Mouse (Mus musculus) heart, embryonic 12.5 days (tissue): Measurements from ENCODE around the gene Zdhhc12. TPM values are rescaled to one million over a fixed set of nuclear protein-coding genes. Genes with fewer than 3 reads are reported as not detected.

ENCODE experiments used
- ATAC-seq: fragments of 200-750 bp; cut with Nextera tagmentation; 2 replicates; pipeline ENCODE4 v1.8.0; 2017; ENCODE audit warnings: moderate TSS enrichment, moderate library complexity; ENCODE audit not compliant: insufficient number of reproducible peaks, low FRiP score
- H3K27ac ChIP-seq: fragments of 300-500 bp; sonication (generic); 2 replicates; pipeline ENCODE4 v1.5.1; 2016; ENCODE audit warnings: mild to moderate bottlenecking, moderate library complexity; ENCODE audit not compliant: poor library complexity, severe bottlenecking
- H3K27me3 ChIP-seq: fragments of 300-500 bp; sonication (generic); replicated peaks from 2 replicates; pipeline ENCODE4 v1.6.1; 2016; ENCODE audit warnings: mild to moderate bottlenecking, moderate library complexity
- H3K36me3 ChIP-seq: fragments of 300-500 bp; sonication (generic); 2 replicates; pipeline ENCODE4 v1.6.1; 2016; ENCODE audit warnings: mild to moderate bottlenecking, moderate library complexity
- H3K4me1 ChIP-seq: fragments of 300-500 bp; sonication (generic); replicated peaks from 2 replicates; pipeline ENCODE4 v1.6.1; 2016; ENCODE audit warnings: mild to moderate bottlenecking
- H3K4me2 ChIP-seq: fragments of 300-500 bp; sonication (generic); 2 replicates; pipeline ENCODE4 v1.6.1; 2016; ENCODE audit warnings: mild to moderate bottlenecking, moderate library complexity
- H3K4me3 ChIP-seq: fragments of 300-500 bp; sonication (generic); 2 replicates; pipeline ENCODE4 v1.5.1; 2016; ENCODE audit warnings: mild to moderate bottlenecking
- H3K9ac ChIP-seq: fragments of 300-500 bp; sonication (generic); 2 replicates; pipeline ENCODE4 v1.6.1; 2016; ENCODE audit warnings: mild to moderate bottlenecking, moderate library complexity
- H3K9me3 ChIP-seq: fragments of 300-500 bp; sonication (generic); replicated peaks from 2 replicates; pipeline ENCODE4 v1.6.1; 2016; ENCODE audit warnings: mild to moderate bottlenecking, moderate library complexity
- WGBS: fragments of 180-500 bp; shearing (Covaris S2); methylation state at CpG from one replicate; pipeline ENCODE4 v1.1.7; 2016; 5-methylcytosine and 5-hydroxymethylcytosine counted together
- polyA plus RNA-seq: library from polyadenylated mRNA; unstranded; fragments of >200 nt; fragmentation: Nextera tagmentation; extraction: Ambion mirVana; gene quantifications from 2 replicates; pipeline ENCODE4 v1.2.1, GENCODE M21; 2016

Zdhhc12 gene
- polyA plus RNA-seq, 1 experiment from 2014 or later = 49.8 TPM

- Histone ChIP-seq H3K4me3 (peak within 1 kb of the TSS; percentile 59), H3K4me2 (peak within 1 kb of the TSS; percentile 68), H3K4me1 (0 out of 2 replicates have a peak, but pooled peaks cover 4% of the 10 kb centered on the region), H3K27ac (peak within 1 kb of the TSS; percentile 74), H3K36me3 (peaks cover 11% of the 10 kb centered on the region; the same call in 1 of the 2 replicates), H3K9ac (peak within 1 kb of the TSS; percentile 66), H3K27me3 (no peaks in the 10 kb centered on the region), H3K9me3 (no peaks in the 10 kb centered on the region)
- under 1% methylated on average over 54 of the region's 54 CpGs for WGBS
- peak; percentile 96 for ATAC-seq
Measured at GRCm38 (mm10) chr2:30048699-30049388, 44.6 kb downstream of the Zdhhc12 start, which contains the start of gene Wdr34. Gene Wdr34, minus strand, starts transcription at chr2:30048881.

DNA sequence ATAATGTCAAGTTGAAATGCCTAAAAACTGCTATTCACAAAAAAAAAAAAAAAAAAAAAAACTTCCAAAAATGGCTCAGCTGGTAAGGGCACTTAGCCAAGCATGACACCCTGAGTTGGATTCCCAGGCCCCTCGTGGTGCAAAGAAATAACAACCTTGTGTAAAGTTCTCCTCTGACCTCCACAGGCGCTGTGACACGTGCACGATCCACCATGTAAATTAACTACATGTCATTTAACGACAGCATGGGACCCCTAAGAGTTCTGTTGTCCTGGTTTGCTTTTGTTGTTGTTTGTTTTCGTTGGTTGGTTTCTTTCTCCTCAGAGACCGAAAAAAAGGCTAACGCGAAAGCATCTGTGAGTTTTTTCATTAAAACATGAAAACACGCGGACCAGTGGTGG is 45.3 kb downstream of the Zdhhc12 start:
- Histone ChIP-seq H3K4me2 (peak overlapping the region; percentile 68), H3K4me3 (peak overlapping the region; percentile 59), H3K36me3 (peaks cover 11% of the 10 kb centered on the region; the same call in 1 of the 2 replicates), H3K27ac (no peak overlapping the region; the same call in 1 of the 2 replicates), H3K9me3 (no peaks in the 10 kb centered on the region), H3K9ac (peak overlapping the region; percentile 66), H3K27me3 (no peaks in the 10 kb centered on the region), H3K4me1 (0 out of 2 replicates have a peak, but pooled peaks cover 4% of the 10 kb centered on the region)
- no peak for ATAC-seq
- 52% methylated on average over 11 of the region's 11 CpGs for WGBS

DNA sequence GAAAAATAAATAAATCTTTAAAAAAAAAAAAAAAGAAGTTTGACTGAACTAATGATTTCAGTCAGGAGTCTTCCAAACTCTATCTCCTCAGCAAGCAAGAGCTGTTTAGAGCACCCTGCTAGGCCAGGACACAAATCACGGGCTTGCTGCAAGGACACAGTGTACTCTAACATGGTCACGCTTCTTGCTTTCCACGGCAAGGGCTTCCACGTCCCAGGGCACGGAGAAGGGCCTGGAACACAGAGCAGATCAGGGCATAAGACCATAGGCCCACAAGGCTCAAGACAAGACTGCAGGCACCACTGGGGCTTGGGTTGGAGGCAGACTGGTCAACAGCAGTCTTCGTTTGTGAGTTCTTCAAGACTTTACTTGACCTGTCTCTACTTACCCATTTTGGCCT is 46.3 kb downstream of the Zdhhc12 start:
- no peak for ATAC-seq
- Histone ChIP-seq H3K4me2 (no peak overlapping the region), H3K27ac (no peak overlapping the region), H3K4me3 (no peak overlapping the region), H3K9ac (no peak overlapping the region), H3K36me3 (peaks cover 11% of the 10 kb centered on the region; the same call in 1 of the 2 replicates), H3K27me3 (no peaks in the 10 kb centered on the region), H3K9me3 (no peaks in the 10 kb centered on the region), H3K4me1 (peaks cover 11% of the 10 kb centered on the region; the same call in 1 of the 2 replicates)
- 94% methylated on average over 6 of the region's 6 CpGs for WGBS

GRCm38 (mm10) chr2:30044550-30044949 is 48.9 kb downstream of the Zdhhc12 start:
- H3K9me3 ChIP-seq = no peaks in the 10 kb centered on the region
- peaks cover 11% of the 10 kb centered on the region; the same call in 1 of the 2 replicates for H3K36me3 ChIP-seq
- H3K27ac ChIP-seq = no peak overlapping the region
- no peak for ATAC-seq
- peaks cover 11% of the 10 kb centered on the region; the same call in 1 of the 2 replicates for H3K4me1 ChIP-seq
- H3K27me3 ChIP-seq = no peaks in the 10 kb centered on the region
- H3K4me3 ChIP-seq = no peak overlapping the region
- 81% methylated on average over 5 of the region's 5 CpGs for WGBS
- H3K4me2 ChIP-seq = no peak overlapping the region
- no peak overlapping the region for H3K9ac ChIP-seq

- H3K4me1 ChIP-seq = peaks cover 8% of the 10 kb centered on the region; the same call in 1 of the 2 replicates
- H3K4me3 ChIP-seq = no peak overlapping the region
- 0 out of 2 replicates have a peak overlapping the region, but pooled peaks have one; percentile 11 for H3K9ac ChIP-seq
- no peak overlapping the region for H3K4me2 ChIP-seq
- 5% methylated on average over 4 of the region's 4 CpGs for WGBS
- ATAC-seq = no peak; the same call in 1 of the 2 replicates
- H3K36me3 ChIP-seq = peaks cover 18% of the 10 kb centered on the region
- H3K27me3 ChIP-seq = no peaks in the 10 kb centered on the region
- no peak overlapping the region for H3K27ac ChIP-seq
- no peaks in the 10 kb centered on the region for H3K9me3 ChIP-seq
Measured at GRCm38 (mm10) chr2:30042445-30042844, 51.0 kb downstream of the Zdhhc12 start.

Other genes starting within 250 kb of the Zdhhc12 start
- 24.7 and 26.9 TPM in 2 replicates for gene Cercam, start 224.5 kb downstream of the Zdhhc12 start, polyA plus RNA-seq
- 64.1 and 72.2 TPM in 2 replicates for gene Odf2, start 204.4 kb downstream of the Zdhhc12 start, polyA plus RNA-seq
- gene Gle1, start 158.2 kb downstream of the Zdhhc12 start, polyA plus RNA-seq = 42.8 and 43.3 TPM in 2 replicates
- 124 and 141 TPM in 2 replicates for gene Sptan1, start 128.1 kb downstream of the Zdhhc12 start, polyA plus RNA-seq
- 15.8 and 15.9 TPM in 2 replicates for gene Wdr34, start 44.8 kb downstream of the Zdhhc12 start, polyA plus RNA-seq
- 297 and 306 TPM in 2 replicates for gene Set, start 36.3 kb downstream of the Zdhhc12 start, polyA plus RNA-seq
- 19.6 and 21.5 TPM in 2 replicates for gene Pkn3, start 16.0 kb downstream of the Zdhhc12 start, polyA plus RNA-seq
- 5.7 and 6.1 TPM in 2 replicates for gene Zer1, start 30.9 kb upstream of the Zdhhc12 start, polyA plus RNA-seq
- 5.4 and 5.8 TPM in 2 replicates for gene Tbc1d13, start 40.1 kb upstream of the Zdhhc12 start, polyA plus RNA-seq
- 37.0 and 39.7 TPM in 2 replicates for gene Endog, start 77.8 kb upstream of the Zdhhc12 start, polyA plus RNA-seq
- 34.8 and 35.5 TPM in 2 replicates for gene Spout1, start 84.8 kb upstream of the Zdhhc12 start, polyA plus RNA-seq
- 14.0 and 14.9 TPM in 2 replicates for gene Kyat1, start 112.2 kb upstream of the Zdhhc12 start, polyA plus RNA-seq
- 35.4 and 37.7 TPM in 2 replicates for gene Lrrc8a, start 144.1 kb upstream of the Zdhhc12 start, polyA plus RNA-seq
- gene Gm28035, start 146.9 kb upstream of the Zdhhc12 start, polyA plus RNA-seq = 0.33 and 0.40 TPM in 2 replicates
- 5.7 and 6.5 TPM in 2 replicates for gene Phyhd1, start 172.6 kb upstream of the Zdhhc12 start, polyA plus RNA-seq
- not detected in 2 replicates for gene Gm28038, start 187.4 kb upstream of the Zdhhc12 start, polyA plus RNA-seq
- 26.6 and 27.1 TPM in 2 replicates for gene Dolk, start 192.7 kb upstream of the Zdhhc12 start, polyA plus RNA-seq
- 34.4 and 34.9 TPM in 2 replicates for gene Nup188, start 192.7 kb upstream of the Zdhhc12 start, polyA plus RNA-seq